Mouse (Mus musculus): ENCODE measurements around the gene Peli1.
"Not testable (repeated sequence)": the region's sequence is repeated elsewhere in the genome, so short reads cannot be mapped to it uniquely, and the experiment has no call there.

Gene Peli1

DNA sequence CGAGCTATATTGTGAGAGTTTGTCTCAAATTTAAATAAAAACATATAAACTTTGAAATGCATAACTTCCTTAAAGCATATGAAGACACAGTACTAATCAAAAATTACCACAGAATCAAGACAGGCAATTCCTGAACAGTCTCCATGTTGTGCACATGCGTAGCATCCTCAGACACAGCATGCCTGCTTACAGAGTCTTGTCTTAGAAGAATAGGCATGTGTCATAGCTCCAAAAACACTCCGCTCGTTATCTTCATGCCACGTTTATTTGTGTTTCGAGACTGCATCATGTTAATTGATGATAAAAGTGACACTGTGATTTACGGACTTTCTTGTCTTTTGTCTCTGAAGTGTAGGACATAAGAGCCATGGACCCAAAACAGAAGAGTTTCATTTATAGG is 84.0 kb downstream of the Peli1 start:
- peaks cover 47% of the 10 kb centered on the region for H3K4me1 ChIP-seq (replicated peaks; ENCODE audit: low read depth, low read length)
- no peak for TF ChIP-seq POU5F1 (IDR thresholded peaks at IDR 0.05; ENCODE audit: borderline replicate concordance, low read length)
- TF ChIP-seq CTCF (conservative IDR thresholded peaks at IDR 0.05; ENCODE audit: low read length), result no peak
- no peak for TF ChIP-seq NANOG (IDR thresholded peaks at IDR 0.05; ENCODE audit: borderline replicate concordance, low read length)
- H3K4me3 ChIP-seq (replicated peaks; ENCODE audit: low read length), result no peak overlapping the region
- H3K36me3 ChIP-seq (ENCODE audit: insufficient read depth, low read length), result no peaks in the 10 kb centered on the region
- H3K27me3 ChIP-seq (ENCODE audit: insufficient read depth, low read length), result no peaks in the 10 kb centered on the region
- peaks cover 9% of the 10 kb centered on the region; the same call in 1 of the 2 replicates for H3K9me3 ChIP-seq (ENCODE audit: low read length)

DNA sequence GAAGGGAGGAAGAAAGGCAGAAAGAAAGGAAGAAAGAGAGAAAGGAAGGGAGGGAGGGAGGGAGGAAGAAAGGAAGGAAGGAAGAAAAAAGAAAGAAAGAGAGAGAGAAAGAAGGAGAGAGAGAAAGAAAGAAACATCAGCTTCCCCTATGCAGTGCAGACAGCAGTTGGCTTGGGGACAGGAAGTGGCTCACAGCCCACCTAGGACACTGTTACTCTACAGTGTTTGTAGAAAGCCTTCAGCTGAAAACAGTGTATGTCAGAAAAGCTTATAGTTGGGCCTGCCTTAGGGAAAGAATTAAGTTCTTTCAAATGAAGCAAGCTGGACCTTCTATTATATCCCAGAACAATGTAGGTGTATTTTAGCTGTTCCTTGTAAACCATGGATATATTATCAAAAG is 85.4 kb downstream of the Peli1 start:
- no peak for TF ChIP-seq NANOG (IDR thresholded peaks at IDR 0.05; ENCODE audit: borderline replicate concordance, low read length)
- TF ChIP-seq CTCF (conservative IDR thresholded peaks at IDR 0.05; ENCODE audit: low read length), result no peak
- TF ChIP-seq POU5F1 (IDR thresholded peaks at IDR 0.05; ENCODE audit: borderline replicate concordance, low read length), result no peak
- H3K4me3 ChIP-seq (replicated peaks; ENCODE audit: low read length), result no peak overlapping the region
- peaks cover 32% of the 10 kb centered on the region for H3K4me1 ChIP-seq (replicated peaks; ENCODE audit: low read depth, low read length)
- H3K27me3 ChIP-seq (ENCODE audit: insufficient read depth, low read length), result no peaks in the 10 kb centered on the region
- H3K36me3 ChIP-seq (ENCODE audit: insufficient read depth, low read length), result no peaks in the 10 kb centered on the region
- no peaks in the 10 kb centered on the region for H3K9me3 ChIP-seq (ENCODE audit: low read length)

DNA sequence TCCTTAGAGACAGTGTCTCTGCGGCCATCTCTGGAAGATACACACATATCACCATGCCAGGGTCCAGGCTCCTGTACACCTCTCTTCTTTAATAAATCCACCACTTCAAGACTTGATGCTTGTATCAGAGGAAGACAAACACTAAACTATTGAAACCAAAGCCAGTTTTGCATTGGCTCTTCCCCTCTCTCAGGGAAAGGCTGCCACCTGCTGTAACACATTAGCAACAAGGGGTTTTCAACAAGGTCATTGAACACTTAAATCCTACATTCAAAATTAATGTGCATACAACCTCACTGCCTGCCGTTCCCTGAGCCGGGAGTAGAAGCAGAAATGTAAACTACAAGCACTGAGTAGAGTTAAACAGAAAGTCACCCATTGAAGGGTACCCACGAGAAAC is 87.3 kb downstream of the Peli1 start:
- TF ChIP-seq POU5F1 (IDR thresholded peaks at IDR 0.05; ENCODE audit: borderline replicate concordance, low read length), result no peak
- peak; percentile 27; the same call in 1 of the 2 replicates for TF ChIP-seq CTCF (conservative IDR thresholded peaks at IDR 0.05; ENCODE audit: low read length)
- Histone ChIP-seq H3K4me1 (replicated peaks; ENCODE audit: low read depth, low read length) (peaks cover 19% of the 10 kb centered on the region), H3K4me3 (replicated peaks; ENCODE audit: low read length) (no peak overlapping the region), H3K36me3 (ENCODE audit: insufficient read depth, low read length) (no peaks in the 10 kb centered on the region), H3K9me3 (ENCODE audit: low read length) (no peaks in the 10 kb centered on the region), H3K27me3 (ENCODE audit: insufficient read depth, low read length) (no peaks in the 10 kb centered on the region)

DNA sequence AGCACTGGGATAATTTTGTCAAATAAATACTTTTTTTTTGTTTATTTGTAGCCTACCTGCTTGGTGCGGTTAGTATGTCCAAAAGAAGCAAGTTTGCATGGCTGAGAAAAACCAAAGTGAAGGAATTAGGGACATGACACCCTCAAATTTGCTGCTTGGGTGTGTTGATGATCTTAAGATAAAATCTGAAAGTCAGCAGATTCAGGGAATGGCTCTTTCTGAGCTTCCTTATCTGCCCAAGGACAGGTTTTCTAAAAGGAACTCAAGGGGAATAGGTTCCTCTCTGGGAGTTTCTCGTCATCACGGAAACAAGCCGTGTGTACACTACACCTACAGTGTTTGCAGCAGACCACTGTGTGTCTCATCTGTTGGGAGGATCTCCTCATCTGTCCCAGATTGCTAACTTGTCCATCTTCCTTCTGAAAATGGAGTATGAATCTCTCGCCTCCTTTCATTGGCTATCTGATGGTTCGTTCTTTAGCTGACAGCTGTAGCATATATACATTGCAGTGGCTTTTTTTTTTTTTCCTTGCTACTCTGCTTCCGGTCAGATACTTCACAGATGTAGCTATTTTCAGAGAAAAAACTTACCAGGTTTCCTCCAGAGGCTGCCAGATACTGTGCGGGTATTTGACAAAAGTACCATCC is 88.0 kb downstream of the Peli1 start:
- no peaks in the 10 kb centered on the region for H3K36me3 ChIP-seq (ENCODE audit: insufficient read depth, low read length)
- TF ChIP-seq CTCF (conservative IDR thresholded peaks at IDR 0.05; ENCODE audit: low read length) (no peak), NANOG (IDR thresholded peaks at IDR 0.05; ENCODE audit: borderline replicate concordance, low read length) (no peak)

DNA sequence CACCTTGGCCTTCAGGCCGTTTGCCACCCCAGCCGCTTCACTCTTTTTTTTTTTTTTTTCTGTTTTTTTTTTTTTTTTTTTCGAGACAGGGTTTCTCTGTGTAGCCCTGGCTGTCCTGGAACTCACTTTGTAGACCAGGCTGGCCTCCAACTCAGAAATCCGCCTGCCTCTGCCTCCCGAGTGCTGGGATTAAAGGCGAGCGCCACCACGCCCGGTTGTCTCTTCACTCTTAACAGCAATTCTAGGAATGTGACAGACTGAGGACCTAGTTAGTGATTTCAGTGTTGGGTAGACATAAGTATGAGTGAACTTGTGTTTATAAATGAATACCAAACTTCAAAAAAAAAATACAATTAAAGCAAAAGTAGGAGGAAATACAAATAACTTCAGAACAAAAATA is 88.8 kb downstream of the Peli1 start:
- not testable (repeated sequence) for H3K27me3 ChIP-seq (ENCODE audit: insufficient read depth, low read length); H3K4me1 ChIP-seq (replicated peaks; ENCODE audit: low read depth, low read length); H3K9me3 ChIP-seq (ENCODE audit: low read length); H3K4me3 ChIP-seq (replicated peaks; ENCODE audit: low read length); H3K36me3 ChIP-seq (ENCODE audit: insufficient read depth, low read length)

More for the DNA sequence above, 88.0 kb downstream of the Peli1 start:
- H3K4me3 ChIP-seq (replicated peaks; ENCODE audit: low read length), result no peak overlapping the region
- H3K4me1 ChIP-seq (replicated peaks; ENCODE audit: low read depth, low read length), result peaks cover 11% of the 10 kb centered on the region
- no peaks in the 10 kb centered on the region for H3K9me3 ChIP-seq (ENCODE audit: low read length)
- no peaks in the 10 kb centered on the region for H3K27me3 ChIP-seq (ENCODE audit: insufficient read depth, low read length)

DNA sequence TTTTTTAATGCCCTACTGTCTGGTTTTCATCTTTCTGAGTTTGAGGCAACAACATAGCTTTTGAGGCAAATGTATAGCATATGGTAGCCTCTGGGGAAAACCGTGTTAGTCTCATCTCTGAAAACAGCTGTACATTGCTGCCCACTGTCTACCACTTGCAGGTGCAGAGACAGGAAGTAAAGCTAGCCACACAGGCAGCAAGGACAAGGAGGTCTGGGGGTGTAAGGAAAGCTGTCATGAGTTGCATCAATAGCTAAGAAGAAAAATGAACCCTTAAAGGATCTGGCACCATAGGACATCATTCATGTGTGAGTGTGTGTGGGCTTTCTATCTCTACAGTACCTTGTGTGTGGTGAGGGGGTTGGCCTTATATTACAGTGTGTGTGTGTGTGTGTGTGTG is 89.6 kb downstream of the Peli1 start:
- Histone ChIP-seq H3K4me3 (replicated peaks; ENCODE audit: low read length) (no peak overlapping the region), H3K36me3 (ENCODE audit: insufficient read depth, low read length) (no peaks in the 10 kb centered on the region), H3K9me3 (ENCODE audit: low read length) (peaks cover 4% of the 10 kb centered on the region; the same call in 1 of the 2 replicates), H3K27me3 (ENCODE audit: insufficient read depth, low read length) (no peaks in the 10 kb centered on the region), H3K4me1 (replicated peaks; ENCODE audit: low read depth, low read length) (no peaks in the 10 kb centered on the region)
- TF ChIP-seq NANOG (IDR thresholded peaks at IDR 0.05; ENCODE audit: borderline replicate concordance, low read length) (no peak), POU5F1 (IDR thresholded peaks at IDR 0.05; ENCODE audit: borderline replicate concordance, low read length) (no peak), CTCF (conservative IDR thresholded peaks at IDR 0.05; ENCODE audit: low read length) (no peak)

DNA sequence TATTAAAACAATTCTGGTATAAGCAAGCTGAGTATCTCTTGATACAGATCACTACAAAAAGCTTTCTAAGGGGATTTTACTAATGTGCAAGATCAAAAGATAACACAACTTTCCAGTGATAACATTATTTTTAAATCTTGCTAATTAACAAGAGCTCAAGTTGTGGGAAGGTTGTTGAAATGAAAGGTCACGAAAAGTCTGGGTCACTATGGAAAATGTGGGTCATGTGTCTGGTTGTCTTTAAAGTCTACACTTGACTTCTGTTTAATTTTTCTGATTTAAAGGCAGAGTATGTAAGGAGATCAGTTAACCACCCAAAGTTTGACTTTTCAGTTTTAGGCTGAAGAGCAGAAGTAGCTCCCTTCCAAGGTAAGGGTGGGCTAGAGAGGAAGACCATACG is 90.5 kb downstream of the Peli1 start:
- Histone ChIP-seq H3K4me1 (replicated peaks; ENCODE audit: low read depth, low read length) (no peaks in the 10 kb centered on the region), H3K4me3 (replicated peaks; ENCODE audit: low read length) (no peak overlapping the region), H3K36me3 (ENCODE audit: insufficient read depth, low read length) (no peaks in the 10 kb centered on the region), H3K9me3 (ENCODE audit: low read length) (peaks cover 13% of the 10 kb centered on the region), H3K27me3 (ENCODE audit: insufficient read depth, low read length) (no peaks in the 10 kb centered on the region)
- TF ChIP-seq CTCF (conservative IDR thresholded peaks at IDR 0.05; ENCODE audit: low read length), result no peak
- TF ChIP-seq NANOG (IDR thresholded peaks at IDR 0.05; ENCODE audit: borderline replicate concordance, low read length), result no peak
- no peak for TF ChIP-seq POU5F1 (IDR thresholded peaks at IDR 0.05; ENCODE audit: borderline replicate concordance, low read length)

DNA sequence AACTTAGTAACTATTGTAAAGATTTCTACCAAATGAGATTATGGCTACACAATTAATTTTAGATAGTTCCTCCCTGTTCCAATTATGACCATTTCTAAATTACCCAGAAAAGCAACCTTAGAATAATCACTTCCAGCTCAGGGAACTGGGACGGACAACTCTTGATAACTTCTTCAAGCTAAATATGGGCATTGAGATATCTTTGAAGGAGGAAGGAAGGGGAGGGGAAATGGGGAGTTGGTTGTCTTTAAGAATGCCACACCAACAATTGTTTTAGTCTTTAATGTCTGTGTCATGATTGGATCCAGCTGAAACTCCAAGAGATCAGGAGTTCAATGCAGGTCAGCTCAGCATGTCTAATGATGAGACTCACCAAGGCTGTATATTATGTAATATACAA is 91.6 kb downstream of the Peli1 start:
- H3K27me3 ChIP-seq (ENCODE audit: insufficient read depth, low read length), result no peaks in the 10 kb centered on the region
- H3K36me3 ChIP-seq (ENCODE audit: insufficient read depth, low read length), result no peaks in the 10 kb centered on the region
- no peak for TF ChIP-seq NANOG (IDR thresholded peaks at IDR 0.05; ENCODE audit: borderline replicate concordance, low read length)
- TF ChIP-seq CTCF (conservative IDR thresholded peaks at IDR 0.05; ENCODE audit: low read length), result no peak
- no peak for TF ChIP-seq POU5F1 (IDR thresholded peaks at IDR 0.05; ENCODE audit: borderline replicate concordance, low read length)
- H3K4me1 ChIP-seq (replicated peaks; ENCODE audit: low read depth, low read length), result no peaks in the 10 kb centered on the region
- H3K9me3 ChIP-seq (ENCODE audit: low read length), result peaks cover 24% of the 10 kb centered on the region
- no peak overlapping the region for H3K4me3 ChIP-seq (replicated peaks; ENCODE audit: low read length)

DNA sequence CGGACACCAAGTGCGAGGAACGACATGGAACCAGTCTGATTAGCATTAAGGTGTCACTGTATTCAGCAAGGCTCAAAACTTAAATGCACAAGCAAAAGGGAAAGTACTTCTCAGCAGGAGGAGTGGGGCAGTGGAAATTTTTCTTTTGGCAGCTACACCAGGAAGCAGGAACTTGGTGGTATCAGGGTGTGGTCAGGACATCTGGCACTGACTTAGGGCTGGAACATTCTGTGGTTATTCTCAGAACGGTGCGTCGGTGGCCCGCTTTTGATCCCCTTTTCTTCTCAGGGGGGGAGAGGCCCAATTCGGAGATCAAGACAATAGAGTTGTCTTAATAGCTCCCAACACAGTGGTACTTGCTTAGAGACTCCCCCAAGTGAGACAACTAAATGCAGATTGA is 100.7 kb downstream of the Peli1 start:
- H3K9me3 ChIP-seq (ENCODE audit: low read length), result peaks cover 73% of the 10 kb centered on the region
- H3K27me3 ChIP-seq (ENCODE audit: insufficient read depth, low read length); H3K4me3 ChIP-seq (replicated peaks; ENCODE audit: low read length); H3K36me3 ChIP-seq (ENCODE audit: insufficient read depth, low read length); H3K4me1 ChIP-seq (replicated peaks; ENCODE audit: low read depth, low read length): not testable (repeated sequence)
